Mouse (Mus musculus): Measurements from ENCODE around the gene Gm7982.
"Not testable (repeated sequence)": the region's sequence is repeated elsewhere in the genome, so short reads cannot be mapped to it uniquely, and the experiment has no call there.

DNA sequence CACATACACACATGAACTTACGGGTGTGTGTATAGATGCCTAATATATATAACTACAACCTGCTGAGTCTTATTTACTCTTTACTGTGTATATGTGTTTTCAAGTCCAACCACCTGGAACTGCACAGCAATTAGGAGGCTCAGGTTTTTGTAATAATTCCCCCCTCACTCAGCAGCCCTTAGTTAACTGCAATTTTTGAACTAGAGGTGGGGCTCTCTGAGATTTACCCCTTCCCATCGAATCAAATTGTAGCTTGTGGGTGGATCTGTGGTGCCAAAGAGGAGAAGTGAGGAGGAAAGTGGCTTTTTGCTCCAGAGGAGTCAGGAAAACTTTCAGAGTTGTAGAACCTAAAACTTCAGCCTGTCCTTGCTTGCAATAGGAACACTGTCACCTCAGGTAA is 33.9 kb downstream of the Gm7982 start, which contains the start of gene E330014E10Rik:
- TF ChIP-seq POLR2A (IDR thresholded peaks at IDR 0.05; ENCODE audit: control insufficient read depth, low read depth, low read length); CTCF (IDR thresholded peaks at IDR 0.05; ENCODE audit: control insufficient read depth, insufficient read depth, insufficient replicate concordance, low read depth, low read length): not testable (repeated sequence)
